Mouse (Mus musculus): Measurements from ENCODE around the gene Tmem14c.
"Not testable (repeated sequence)": the region's sequence is repeated elsewhere in the genome, so short reads cannot be mapped to it uniquely, and the experiment has no call there.

Gene Tmem14c

DNA sequence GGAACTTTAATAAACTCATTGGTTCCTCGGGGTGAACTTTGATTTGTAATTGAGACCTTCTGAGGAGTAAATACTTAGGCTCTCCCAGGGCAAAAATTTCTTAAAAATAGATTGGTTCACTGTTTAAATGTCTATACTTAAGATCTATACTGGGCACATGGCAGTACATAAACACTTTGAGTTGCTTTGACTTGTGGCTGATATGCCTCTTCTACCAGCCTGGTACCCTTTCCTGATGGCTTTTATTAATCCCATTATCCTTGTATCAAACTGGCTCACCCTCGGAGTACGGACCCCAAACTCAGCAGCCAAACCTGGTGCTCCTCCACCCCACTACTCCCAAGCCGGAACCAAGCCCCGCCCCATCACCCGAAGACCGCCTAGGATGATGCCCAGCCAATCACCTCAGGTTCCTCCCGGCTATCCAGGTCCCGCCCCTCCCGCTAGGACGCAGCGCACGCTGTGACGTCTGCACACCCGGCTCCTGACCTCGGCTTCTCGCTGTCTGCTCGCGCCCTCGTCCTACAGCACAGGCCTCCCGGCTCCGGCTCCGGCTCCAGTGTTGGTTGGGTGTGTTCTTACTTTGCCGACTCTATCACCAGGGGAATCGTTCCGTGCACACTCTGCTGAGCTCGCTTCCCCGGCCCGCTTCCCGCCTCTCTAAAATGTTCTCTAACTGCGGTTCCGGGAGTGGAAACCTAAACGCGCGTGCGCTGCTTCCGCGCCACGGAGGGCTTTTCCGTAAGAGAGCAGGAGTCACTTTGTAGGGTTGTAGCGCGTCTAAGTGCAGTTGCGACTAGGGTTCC, at the start of gene Tmem14c:
Gene Tmem14c (plus strand): TSS at position 464 of the 806 bp plus-strand sequence.
- CTCF ChIA-PET = no interaction called here

DNA sequence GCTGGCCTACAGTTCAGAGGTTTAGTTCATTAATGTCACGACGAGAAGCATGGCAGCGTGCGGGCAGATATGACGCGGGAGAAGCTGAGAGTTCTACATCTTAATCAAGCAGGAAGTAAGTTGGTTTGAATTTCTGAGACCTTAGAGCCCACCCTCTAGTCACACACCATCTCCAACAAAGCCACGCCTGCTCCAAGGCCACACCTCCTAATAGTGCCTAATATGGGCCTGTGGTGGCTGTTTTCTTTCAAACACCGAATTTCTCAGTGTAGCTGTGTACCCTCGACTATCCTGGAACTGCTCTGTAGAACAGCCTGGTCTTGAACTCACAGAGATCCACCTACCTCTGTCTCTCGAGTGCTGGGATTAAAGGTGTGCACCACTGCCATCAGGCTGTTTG, 48.5 kb upstream of the Tmem14c start:
- CTCF ChIA-PET = no interaction called here

DNA sequence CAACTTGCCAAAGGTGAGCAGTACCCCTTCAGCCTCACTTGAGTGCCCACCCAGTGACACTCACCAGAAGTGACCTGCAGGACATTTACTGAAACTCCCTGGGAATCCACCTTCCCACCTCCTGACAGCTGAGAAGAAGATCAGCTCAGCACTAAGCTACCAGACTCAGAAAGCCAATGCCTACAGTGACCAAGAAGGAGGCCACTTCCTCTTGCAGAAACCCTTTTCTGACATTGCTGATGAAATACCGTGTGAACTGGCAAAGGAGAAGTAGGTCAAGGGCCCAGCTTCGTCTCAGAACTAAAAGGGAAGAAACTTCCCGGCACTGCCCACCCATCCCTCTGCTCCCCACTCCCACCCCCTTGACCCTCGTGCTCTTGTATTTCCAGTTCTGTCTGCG, 47.5 kb upstream of the Tmem14c start:
- CTCF ChIA-PET = interaction anchor here (0.5 kb wide), 1 partner anchor 611 kb away, joined by 3 read pairs; no protein-coding TSS in a partner anchor

DNA sequence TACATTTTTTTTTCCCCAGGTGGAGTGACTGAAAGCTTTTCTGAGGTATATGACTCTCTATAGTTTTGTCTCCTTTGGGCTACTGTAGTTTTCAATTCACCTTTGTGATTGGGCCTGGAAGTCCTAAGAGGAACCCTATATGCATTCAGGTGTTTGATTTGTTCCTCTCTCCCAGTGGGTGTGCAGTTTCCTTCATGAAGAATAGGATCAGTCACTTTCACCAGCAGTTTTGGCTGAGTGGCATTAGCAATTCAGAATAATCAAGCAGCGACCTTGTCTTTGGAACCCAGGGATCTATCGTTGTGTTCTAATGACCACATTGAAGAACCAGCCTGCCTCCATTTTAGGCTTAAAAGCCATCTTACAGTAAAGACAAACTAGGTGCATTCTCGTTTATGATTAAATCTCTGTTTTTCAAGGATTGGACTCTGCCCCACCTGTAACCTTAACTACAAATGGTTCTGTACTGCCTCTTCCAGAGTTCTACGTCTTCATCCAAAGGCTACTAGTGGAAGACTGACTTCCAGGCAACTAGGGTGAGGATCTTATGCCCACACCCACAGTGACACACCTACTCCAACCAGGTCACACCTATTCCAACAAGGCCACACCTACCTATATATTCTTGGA, 46.2 kb upstream of the Tmem14c start:
- CTCF ChIA-PET = interaction anchor here (0.6 kb wide), 1 partner anchor 25 kb away, joined by 5 read pairs; no protein-coding TSS in a partner anchor

DNA sequence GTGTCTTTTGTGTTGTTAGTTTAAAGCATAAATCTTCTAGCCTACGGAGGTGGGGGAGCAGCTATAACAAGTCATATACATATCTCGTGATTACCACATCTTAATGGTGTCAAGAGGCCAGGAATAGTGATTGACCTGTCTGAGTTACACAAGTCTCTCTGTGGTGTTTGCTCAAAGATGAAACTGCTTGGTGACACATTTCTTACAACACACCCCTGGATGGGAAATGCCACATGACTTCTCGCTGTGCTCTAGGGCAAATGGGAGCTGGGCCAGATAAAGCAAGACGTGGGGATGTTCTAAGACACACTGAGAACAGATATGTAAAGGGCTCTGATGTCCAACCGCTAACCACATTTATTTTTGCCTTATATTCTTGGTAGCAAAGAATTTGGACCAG, 44.8 kb upstream of the Tmem14c start:
- CTCF ChIA-PET = no interaction called here

DNA sequence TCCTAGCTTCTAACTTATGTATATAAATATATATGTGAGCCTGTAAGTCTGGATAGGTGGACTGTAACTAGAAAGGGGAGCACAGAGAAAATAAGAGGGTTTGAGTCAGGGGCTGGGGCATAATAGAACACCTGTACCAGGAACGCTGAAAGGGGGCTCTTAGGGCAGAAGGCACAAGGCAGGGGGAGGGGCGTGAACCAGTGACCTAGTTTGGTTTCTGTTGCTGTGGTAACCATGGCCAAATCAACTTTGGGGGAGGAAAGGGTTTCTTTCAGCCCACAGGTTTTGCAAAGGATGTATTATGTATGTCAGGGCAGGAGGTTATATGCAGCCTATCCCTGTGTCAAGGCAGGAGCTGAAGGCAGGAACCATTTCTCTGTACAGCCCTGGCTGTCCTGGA, 44.3 kb upstream of the Tmem14c start:
- CTCF ChIA-PET = no interaction called here

DNA sequence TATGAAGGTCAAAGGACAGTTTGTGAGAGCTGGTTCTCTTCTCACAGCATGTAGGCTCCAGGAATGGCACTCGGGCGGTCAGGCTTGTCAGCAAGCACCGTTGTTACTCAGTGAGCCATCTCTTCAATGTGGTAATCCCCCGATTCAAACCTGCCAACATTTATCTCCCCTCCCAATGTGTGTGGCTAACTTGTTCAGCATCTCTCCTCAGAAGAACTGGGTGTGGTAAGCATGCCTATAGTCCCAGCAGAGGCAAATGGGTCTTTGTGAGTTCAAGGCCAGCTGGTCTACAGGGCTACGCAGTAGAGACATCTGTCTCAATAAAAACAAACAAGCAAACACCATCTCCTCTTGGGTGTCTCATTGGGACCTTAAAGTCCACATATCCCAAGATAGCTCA, 43.1 kb upstream of the Tmem14c start:
- CTCF ChIA-PET = no interaction called here

DNA sequence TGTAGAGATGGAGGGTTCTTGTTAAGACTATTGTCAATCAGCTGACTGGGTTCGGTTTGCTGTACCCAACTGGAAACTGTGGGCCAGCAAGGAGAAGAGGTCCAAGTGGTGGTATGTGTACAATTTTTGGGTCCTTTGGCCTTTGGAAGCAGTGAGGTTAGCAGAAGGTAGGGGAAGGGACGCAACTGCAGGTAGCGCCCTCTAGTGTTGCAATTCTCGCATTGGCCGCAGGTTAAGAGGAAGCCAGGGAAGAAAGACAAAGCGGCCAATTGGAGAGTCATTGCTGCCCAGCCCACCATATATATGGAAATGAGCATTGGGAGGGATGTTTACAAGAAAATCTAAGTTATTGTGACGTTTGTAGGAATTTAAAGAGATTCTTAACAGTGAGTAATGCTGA, 38.5 kb upstream of the Tmem14c start:
- CTCF ChIA-PET = no interaction called here

DNA sequence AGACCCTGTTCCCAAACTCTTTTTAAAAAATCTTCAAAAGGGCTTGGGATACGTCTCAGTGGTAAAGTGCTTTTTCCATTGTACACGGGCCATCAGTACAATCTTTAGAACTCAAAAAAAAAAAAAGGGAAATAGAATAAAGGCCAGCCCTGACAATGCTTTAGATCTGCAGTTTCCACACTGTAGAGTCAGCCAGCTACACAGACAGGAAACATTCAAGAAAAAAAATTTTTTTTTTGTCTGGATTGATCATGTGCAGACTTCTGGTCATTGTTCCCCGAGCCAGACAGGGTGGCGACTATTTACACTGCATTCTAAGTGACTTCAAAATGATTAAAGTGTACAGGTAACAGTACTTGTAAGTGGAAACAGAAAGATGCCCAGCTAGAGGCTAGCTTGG, 37.4 kb upstream of the Tmem14c start:
- CTCF ChIA-PET = interaction anchor here (0.5 kb wide), 1 partner anchor 1229 kb away, joined by 15 read pairs; no protein-coding TSS in a partner anchor

DNA sequence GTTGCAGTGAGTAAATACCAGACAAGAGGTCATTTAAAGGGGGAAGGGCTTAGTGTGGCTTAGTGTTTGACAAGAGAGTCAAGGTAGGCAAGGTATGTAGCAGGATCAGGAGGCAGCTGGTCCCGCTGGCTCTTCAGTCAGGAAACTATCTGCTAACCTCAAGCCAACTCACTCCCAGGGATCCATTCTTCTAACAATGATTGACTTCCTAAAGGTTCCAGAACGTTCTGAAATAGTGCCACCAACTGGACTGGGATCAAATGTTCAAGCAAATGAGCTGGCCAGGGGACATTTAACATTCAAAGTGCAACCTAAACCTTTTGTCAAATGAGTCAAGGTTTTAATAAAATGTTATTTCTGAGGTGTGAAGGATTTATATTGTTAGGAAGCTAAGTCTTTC, 36.8 kb upstream of the Tmem14c start:
- CTCF ChIA-PET = no interaction called here

DNA sequence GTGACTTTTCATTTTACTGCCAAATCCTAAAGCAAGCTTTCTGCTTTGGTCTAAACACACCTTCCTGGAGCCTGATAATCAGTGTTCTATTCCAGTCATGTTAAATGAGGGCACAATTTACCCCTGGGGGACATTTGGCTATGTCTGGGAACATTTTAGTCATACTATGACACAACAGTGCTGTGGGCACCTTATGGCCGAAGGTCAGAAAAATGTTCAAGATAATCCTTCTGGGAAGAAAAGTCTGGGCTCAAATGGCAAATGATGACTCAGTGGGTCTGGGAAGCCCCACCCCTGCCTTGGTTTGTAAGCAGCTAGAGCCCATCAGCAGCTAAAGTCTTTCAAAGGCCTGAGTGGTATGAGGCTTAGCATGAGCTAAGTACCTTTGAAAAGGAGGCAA, 33.3 kb upstream of the Tmem14c start:
- CTCF ChIA-PET = no interaction called here

DNA sequence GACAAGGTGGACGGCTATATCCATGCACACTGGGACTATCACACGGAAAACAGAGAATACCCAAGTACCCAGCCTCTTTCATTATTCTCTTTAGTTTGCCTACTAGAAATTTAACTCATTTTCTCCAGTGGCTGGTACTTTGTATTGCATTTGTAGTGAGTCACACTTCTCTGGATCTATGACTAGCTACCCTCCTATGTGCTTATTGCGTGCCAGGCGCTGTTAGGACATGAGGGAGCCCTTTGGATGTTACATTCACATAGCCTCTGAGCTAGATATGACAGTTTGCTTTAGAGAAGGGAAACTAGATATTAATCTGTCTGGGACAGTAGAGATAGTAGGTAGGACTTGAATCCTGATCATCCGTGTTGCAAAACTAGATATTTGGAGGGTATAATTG, 30.0 kb upstream of the Tmem14c start:
- CTCF ChIA-PET = no interaction called here

DNA sequence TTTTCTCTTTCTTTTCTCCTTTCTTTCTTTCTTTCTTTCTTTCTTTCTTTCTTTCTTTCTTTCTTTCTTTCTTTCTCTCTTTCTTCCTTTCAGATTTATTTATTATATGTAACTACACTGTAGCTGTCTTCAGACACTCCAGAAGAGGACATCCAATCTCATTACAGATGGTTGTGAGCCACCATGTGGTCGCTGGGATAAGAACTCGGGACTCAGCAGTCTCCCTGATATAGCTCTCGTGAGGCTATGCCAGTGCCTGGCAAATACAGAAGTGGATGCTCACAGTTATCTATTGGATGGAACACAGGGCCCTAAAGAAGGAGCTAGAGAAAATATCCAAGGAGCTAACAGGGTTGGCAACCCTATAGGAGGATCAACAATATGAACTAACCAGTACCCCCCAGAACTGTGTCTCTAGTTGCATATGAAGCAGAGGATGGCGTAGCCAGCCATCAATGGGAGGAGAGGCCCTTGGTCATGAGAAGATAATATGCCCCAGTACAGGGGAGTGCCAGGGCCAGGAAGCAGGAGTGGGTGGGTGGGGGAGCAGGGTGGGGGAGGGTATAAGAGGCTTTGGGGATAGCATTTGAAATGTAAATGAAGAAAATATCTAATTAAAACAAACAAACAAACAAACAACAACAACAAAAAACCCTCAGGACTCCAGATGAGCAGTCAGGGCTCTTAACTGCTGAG, 28.3 kb upstream of the Tmem14c start:
- CTCF ChIA-PET = not testable (repeated sequence)

DNA sequence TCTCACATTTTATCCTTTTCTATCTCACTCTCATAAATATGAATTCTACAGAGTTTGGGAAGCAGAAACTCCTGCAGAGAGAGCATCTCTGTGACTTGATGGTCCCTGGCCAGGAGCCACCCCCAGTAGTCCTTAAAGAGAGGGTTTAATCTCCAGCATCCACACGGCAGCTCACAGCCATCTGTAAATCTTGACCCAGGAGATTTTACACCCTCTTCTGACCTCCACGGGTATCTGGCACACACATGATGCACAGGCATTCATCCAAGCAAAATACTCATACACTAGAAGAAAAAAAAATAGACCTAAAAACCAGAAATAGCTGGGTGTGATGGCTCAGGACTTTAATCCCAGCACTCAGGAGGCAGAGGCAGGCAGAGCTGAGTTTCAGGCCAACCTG, 27.7 kb upstream of the Tmem14c start:
- CTCF ChIA-PET = no interaction called here

DNA sequence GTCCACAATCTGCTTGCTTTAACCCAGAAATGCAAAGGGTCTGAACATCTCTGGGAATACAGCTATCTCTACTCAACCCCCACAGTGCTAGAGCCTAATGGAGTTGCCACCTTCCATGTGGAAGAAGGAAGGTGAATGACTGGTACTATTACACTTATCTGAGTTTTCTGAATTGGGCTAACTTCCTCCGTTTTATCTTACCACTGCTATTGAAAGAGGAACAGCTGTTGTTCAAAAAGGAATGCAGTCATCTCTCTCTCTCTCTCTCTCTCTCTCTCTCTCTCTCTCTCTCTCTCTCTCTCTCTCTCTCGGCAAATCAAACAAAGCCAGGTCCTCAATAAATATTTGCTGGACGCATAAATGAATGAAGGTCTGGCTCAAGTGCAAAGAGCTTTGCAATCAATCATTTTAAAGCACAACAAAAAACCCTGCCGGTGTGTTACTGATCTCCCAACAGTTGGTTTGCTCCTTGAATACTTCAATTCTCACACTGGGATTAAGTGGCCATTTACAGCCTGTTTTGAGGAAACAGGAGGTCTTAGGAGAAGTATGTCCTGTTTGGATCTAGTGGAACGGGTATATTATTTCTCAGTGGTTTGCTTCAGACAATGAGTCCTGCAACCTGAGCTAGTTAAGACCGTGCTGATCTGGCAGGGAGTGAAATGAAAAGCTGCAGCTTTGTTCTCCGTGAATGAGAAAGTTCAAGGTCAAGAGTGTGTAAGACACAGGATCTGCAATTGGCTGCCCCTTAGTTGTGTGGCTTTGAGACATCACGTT, 21.4 kb upstream of the Tmem14c start:
- CTCF ChIA-PET = interaction anchor here (0.6 to 1.1 kb wide), 4 partner anchors 14 to 52 kb away, joined by 3 to 5 read pairs (median 4); no protein-coding TSS in a partner anchor

DNA sequence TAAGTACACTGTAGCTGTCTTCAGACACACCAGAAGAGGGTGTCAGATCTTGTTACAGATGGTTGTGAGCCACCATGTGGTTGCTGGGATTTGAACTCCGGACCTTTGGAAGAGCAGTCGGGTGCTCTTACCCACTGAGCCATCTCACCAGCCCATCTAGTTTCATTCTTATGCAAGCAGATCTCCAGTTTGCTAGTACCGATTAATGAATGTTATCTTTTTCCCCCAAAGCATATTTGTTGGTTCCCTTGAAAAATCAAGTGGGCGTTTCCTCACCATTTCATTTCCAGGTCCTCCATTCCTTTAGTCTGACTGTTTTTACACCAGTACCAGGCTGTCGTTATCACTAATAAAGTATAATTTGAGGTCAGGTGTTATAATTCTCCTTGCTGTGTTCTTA, 17.6 kb upstream of the Tmem14c start:
- CTCF ChIA-PET = not testable (repeated sequence)

DNA sequence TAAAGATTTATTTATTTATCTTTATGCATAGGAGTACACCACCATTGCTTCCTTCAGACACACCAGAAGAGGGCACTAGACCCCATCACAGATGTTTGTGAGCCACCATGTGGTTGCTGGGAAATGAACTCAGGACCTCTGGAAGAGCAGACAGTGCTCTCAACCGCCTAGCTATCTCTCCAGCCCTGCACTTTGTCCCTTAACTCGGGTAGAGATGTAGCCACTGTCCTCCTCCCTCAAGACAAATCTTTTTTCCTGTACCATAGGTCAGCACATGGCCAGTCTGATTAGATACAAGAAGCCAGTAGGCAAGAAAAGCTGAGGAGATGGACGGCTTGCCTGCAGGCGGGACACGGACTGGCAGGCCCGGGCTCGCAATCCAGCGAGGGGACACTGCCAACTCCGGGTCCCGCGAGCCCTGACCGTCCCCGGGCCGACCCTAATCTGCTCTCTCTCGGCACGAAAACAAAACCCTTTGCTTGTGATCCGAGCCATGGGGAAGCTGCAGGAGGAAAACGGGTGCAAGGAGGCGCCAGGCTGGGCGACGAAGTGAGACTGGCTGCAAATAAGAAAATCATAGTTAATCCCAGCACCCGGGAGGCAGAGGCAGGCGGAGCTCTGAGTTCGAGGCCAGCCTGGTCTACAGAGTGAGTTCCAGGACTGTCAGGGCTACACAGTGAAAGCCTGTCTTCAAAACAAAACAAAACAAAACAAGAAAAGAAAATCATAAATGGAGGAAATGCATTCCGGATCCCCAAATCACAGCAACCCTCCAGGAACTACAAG, 15.8 kb upstream of the Tmem14c start:
- CTCF ChIA-PET = no interaction called here

DNA sequence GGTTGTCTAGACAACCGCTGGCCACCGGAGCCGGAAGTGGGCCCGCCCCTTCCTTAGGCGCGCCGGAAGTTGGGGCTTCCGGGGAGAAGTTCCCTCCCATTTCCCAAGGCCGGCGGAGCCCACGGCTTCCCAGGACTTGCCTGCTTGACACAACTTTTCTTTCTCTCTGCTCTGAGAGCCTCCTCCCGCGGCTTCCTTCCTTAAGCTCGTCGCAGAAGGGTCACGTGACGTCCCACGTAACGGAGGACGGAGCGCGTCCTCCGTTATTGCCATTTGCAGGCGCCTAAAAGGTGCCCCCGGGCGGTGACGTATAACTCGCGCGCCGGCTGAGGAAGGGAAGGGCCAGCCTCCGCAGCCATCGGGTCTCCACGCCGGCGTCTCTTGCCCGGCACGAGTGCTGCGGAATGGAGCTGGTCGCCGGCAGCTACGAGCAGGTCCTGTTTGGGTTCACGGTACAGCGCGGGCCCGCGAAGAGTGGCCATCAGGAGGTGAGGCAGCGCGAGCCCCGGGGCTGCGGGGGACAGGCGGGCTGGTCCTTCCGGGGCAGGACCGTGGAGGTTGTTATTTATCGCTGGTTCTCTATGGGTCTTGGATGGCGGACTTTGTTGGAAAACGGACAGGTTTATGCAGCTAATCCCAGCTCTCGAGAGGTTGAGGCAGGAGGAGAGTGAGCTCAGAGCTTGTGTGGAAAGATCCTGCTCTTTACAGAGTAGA, 15.0 kb upstream of the Tmem14c start, which contains the start of gene Pak1ip1:
Gene Pak1ip1 (plus strand): TSS at position 98 of the 714 bp plus-strand sequence.
- CTCF ChIA-PET = interaction anchor here (0.6 kb wide), 1 partner anchor 1257 kb away, joined by 10 read pairs; no protein-coding TSS in a partner anchor

DNA sequence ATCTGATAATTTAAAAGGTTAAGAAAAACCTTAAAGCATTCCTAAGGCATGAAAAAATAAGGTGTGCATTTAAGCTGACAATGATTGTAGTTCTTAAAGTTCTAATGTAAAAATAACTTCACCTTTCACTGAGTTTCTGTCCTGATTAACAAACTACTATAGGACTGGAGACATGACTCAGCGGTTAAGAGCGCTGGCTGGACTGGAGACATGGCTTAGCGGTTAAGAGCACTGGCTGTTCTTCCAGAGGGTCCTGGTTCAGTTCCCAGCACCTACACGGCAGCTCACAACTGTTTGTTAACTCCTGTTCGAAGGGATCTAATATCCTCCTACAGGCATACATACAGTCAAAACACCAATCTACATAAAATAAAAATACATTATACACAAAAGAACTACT, 14.1 kb upstream of the Tmem14c start:
- CTCF ChIA-PET = interaction anchor here (0.6 kb wide), 1 partner anchor 1256 kb away, joined by 10 read pairs; no protein-coding TSS in a partner anchor

DNA sequence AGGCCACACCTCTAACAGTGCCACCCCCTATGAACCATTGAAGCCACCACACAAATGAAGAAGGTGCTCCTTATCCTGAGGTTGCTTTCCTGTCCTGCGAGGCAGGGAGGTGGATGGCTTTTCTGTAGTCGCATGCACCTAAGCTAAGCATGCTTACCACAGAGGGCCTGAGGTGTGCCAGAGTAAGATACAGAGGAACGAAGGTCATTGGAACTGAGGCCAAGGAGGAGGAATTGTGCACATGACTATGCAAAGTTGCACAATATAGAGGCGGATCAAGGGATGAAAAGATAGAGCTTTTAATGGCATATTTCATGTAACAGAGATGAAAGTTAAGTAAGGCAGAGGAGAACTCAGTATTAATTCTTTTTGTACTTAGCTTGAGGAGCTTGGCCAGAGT, 9.8 kb upstream of the Tmem14c start:
- CTCF ChIA-PET = no interaction called here

All from spleen, embryonic (tissue).